Mouse (Mus musculus) heart, postnatal 14 days (tissue): ENCODE measurements around the gene Spata2. TPM values are rescaled to one million over a fixed set of nuclear protein-coding genes. Genes with fewer than 3 reads are reported as not detected.

Experiments
- DNase-seq, 2 experiments: peaks; one replicate each; pipeline ENCODE4 v3.0.0; 2021 to 2022
- intact Hi-C: fragments of 180-260 bp; cut with DNase I; formaldehyde crosslinking; loops from one replicate; pipeline ENCODE4 v1.15.1; 2025
- long read RNA-seq, 2 experiments: library from polyadenylated mRNA; stranded (forward); transcript quantifications; one replicate each; pipeline ENCODE4 v2.0.0; 2021
- total RNA-seq, 2 experiments: library from RNA; stranded (reverse); gene quantifications; 2 replicates each; pipeline ENCODE4 v1.2.3; 2021

Gene Spata2
- 10 to 100 TPM; 18.2 to 20.9 TPM for total RNA-seq
- long read RNA-seq, experiment 1, full-length matches to known transcripts: 1 of 2 reads
- long read RNA-seq, experiment 1, partial matches to known transcripts: 0 of 2 reads
- long read RNA-seq, experiment 1, other reads (novel, unspliced or antisense): 1 of 2 reads
- long read RNA-seq, experiment 2, partial matches to known transcripts: 0 of 2 reads
- long read RNA-seq, experiment 2, other reads (novel, unspliced or antisense): 2 of 2 reads

DNA sequence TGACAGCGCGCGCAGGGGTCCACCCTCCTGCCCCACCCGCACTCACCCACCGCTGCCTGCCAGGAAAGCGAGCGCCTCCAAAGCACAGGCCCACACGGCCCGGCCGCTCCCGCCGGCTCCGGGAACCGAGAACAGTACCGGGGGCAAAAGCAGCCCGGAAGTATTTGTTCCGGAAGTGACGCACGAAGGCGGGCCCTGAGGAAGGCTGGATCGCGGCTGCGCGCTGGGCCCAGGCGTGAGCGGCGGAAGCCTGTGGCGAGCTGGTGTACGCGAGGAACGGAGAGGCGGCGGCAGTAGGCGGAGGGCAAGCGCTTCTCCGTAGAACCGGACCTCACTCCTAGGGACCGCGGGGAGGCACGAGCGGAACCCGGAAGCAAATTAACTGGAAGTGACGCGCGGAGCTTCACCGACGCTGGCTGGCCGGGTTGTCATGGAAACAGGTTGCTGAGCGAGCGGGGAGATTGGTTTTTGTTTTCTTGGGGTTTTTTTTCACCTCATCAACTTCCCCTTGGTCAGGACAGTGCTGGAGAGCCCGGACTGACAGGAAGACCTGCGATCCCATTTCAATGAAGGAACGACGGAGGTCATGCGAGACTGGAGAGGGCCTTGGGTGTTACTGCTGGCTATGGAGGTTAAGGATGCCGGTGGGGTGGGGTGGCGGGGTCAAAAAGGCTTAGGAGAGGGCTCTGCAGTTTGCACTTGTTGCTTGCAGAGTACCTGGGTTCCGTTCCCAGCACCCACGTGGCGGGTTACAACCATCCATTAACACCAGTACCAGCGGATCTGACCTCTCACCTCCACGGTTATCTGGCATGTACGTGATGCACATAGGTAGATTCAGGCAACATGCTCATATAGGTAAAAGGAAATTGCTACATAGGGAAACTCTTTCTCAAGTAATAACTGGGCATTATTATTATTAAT, at the start of gene Spata2:
TSS of gene Spata2 (minus strand) at position 175 of the 924 bp plus-strand sequence.
- intact Hi-C loops: no loop called here
- peak; percentile 94 to 96 for DNase-seq

GRCm38 (mm10) chr2:167542361-167542760, 49.7 kb upstream of the Spata2 start:
- intact Hi-C loops: loop anchor here (2.0 kb wide), 1 partner anchor 22 kb away; no protein-coding TSS in a partner anchor

DNA sequence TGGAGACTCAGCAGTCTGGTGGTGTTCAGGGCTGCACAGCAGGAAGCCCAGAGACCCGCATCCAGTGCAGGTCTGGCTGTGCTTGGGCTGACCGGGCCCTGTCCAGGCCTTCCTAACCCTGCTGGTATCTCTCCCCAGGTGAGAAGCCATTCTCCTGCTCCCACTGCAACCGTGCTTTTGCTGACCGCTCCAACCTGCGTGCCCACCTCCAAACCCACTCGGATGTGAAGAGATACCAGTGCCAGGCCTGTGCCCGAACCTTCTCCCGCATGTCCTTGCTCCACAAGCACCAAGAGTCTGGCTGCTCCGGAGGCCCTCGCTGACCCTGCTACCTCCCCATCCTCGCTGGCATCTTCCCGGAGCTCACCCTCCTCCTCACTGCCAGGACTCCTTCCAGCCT, 49.1 kb upstream of the Spata2 start:
- intact Hi-C loops: loop anchor here (2.0 kb wide), 1 partner anchor 23 kb away; no protein-coding TSS in a partner anchor
- no peak for DNase-seq

More at GRCm38 (mm10) chr2:167542361-167542760, 49.7 kb upstream of the Spata2 start:
- DNase-seq: no peak

DNA sequence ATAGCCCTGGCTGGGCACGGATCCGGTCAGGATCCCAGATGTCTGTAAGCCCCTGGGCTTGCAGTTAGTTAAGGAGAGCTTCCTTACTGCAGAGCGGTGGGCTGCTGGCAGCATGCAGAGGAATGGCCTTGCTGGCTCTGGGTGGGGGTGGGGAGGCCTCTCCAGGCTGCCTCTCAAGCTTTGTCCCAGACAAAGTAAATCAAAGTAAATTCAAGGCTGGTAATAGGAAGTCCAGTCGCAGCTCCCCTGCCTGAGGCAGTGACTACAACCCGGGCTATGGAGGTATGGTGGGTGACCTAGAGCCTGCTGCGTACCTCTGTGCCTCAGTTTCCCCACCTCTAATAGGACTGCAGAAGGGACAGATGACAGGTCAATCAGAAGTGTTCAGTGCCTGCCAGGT, 48.6 kb upstream of the Spata2 start:
- intact Hi-C loops: no loop called here

GRCm38 (mm10) chr2:167540477-167541110, 47.9 kb upstream of the Spata2 start:
- no peak for DNase-seq
- intact Hi-C loops: no loop called here

More for the DNA sequence above, 48.6 kb upstream of the Spata2 start:
- DNase-seq: no peak

GRCm38 (mm10) chr2:167539536-167540476, 47.1 kb upstream of the Spata2 start:
- DNase-seq: no peak
- intact Hi-C loops: no loop called here

GRCm38 (mm10) chr2:167538671-167539306, 46.1 kb upstream of the Spata2 start:
- intact Hi-C loops: no loop called here
- peak; percentile 42 to 49 for DNase-seq

DNA sequence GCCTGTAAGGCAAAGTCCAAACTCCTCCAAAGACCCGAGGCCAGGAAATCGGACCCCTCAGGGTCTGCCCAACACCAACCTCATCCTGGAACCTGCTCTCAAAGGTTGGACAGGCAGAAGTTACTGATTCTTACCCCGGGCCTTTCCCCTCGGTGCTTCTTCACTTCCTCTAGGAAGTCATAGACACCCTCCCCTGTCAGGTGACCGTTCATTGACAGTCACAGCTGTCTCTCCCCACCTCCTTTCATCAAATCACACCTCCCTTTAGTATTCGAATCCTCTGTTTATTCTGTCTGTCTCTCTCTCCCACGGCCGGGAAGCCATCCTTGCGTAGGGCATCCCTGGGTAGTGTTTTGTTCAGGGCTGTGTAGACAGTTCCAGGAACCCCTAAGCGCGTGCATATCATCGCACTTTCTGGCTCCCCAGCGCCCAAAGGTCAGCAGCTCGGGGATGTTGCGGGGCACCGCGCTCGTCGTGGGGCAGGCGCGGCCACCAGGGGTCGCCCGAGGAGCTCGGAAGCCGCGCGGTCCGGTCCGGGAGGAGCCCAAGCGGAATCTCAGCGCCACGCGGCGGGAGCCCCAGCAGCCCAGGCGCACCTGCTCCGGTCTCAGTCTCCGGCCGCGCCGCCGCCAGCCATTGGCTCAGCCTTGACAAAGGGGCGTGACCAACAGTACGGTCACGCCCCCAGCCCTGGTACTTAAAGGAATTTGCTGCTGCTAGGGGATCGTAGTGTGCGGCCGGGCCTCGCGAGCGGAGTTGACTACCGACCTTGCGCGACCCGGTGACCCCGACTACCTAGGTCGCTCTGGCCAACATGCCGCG, 45.0 kb upstream of the Spata2 start, which contains the start of gene Snai1:
TSS of gene Snai1 (plus strand) at position 720 of the 822 bp plus-strand sequence.
- DNase-seq: peak; percentile 95 to 96
- intact Hi-C loops: loop anchor here (1.0 kb wide), 1 partner anchor 68 kb away; no protein-coding TSS in a partner anchor

DNA sequence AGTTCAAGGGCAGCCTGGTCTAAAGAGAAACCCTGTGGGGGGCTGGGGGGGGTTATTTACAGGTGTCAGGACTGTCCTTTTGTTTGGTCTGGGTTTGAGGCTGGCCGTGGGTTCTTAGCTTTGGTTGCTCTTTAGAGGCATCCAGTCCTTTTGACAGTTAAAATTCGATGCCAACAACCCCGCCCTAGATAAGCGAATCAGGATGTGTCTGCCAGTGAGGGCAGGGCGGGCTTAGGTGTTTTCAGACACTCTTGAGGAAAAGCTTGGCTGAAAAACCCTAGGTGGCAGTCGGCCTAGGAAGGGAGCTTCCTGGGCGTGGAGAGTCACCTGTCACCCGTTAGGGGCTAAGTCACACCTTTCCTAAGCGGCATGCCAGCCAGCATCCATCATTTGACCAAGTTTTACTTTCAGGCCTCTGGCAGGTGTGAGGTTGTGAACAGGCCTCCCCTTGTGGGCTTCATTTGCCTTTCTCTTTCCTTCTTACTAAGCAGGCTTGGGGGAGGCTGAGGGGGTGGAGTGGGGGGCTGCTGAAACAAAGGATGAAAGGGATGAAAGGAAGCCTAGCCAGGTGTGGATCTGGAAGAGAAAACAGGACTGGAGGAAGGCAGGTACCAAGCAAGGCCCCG, 43.7 kb upstream of the Spata2 start:
- intact Hi-C loops: no loop called here
- no peak for DNase-seq

DNA sequence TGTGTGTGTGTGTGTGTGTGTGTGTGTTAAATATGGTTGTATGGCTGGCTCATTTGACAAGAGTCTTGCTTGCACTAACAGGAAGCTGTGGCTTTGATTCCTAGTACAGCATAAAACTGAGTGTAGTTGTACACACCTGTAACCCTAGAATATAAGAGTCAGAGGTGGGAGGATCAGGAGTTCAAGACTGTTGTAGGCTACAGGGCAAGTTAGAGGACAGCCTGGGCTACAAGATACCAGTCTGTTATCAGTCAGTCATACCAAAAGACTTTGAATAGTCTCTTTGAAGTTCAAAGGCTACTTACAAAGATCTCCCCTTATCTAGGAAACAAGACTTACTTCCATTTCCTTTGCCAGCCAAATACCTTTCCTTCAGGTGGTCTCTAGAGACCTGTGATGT, 41.2 kb upstream of the Spata2 start:
- intact Hi-C loops: loop anchor here (2.0 to 5.0 kb wide), 2 partner anchors 147 to 363 kb away; no protein-coding TSS in a partner anchor
- no peak for DNase-seq

DNA sequence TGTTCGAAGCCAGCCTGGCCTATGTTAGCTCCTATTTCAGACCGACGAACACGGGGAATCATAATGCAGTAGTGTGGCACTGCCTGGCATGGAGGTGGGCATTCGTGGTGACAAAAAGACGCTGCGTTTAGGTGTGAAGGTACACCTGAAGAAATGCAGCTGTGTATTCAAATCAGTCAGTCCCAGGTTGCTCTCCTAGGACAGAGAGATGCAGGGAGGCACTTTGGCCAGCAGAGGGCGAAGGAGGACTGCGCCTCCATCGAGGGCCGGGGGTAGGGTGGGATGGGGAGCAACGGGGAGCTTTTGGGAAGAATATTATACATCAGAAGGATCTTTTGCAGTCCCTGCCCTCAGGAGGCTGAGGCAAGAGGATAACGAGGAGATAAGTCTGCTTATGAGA, 39.4 kb upstream of the Spata2 start:
- intact Hi-C loops: loop anchor here (1.0 to 5.0 kb wide), 3 partner anchors 73 to 365 kb away; no protein-coding TSS in a partner anchor

GRCm38 (mm10) chr2:167530536-167530935, 37.8 kb upstream of the Spata2 start:
- intact Hi-C loops: loop anchor here (5.0 kb wide), 1 partner anchor 367 kb away; no protein-coding TSS in a partner anchor
- no peak for DNase-seq

More for the DNA sequence above, 39.4 kb upstream of the Spata2 start:
- DNase-seq: peak; percentile 64 to 76

DNA sequence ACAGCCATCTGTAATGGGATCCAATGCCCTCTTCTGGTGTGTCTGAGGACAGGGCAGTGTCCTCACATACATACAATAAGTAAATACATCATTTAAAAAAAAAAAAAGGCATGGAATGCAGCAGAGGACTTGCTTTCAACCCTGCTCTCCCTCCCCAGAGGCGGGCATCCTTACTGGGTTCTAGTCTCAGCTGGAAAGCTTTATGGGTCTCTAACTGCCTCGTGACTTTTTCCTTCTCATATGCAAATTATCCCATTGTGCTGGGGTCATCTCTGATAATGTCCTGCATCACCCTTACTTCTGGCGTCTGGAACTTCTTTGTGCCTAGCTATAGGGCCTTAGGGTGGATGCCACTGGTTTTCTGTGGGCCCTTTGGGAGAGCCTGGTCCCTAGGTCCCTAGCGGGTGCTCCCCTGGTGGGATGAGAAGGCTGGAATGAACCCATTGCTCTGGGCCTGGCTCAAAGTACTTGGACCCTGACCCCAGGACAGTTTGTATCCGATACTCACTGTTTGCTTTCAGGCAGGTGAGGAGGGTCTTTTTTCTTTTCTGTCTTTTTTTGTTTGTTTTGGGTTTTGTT, 37.3 kb upstream of the Spata2 start:
- intact Hi-C loops: loop anchor here (5.0 kb wide), 1 partner anchor 367 kb away; no protein-coding TSS in a partner anchor
- no peak for DNase-seq

DNA sequence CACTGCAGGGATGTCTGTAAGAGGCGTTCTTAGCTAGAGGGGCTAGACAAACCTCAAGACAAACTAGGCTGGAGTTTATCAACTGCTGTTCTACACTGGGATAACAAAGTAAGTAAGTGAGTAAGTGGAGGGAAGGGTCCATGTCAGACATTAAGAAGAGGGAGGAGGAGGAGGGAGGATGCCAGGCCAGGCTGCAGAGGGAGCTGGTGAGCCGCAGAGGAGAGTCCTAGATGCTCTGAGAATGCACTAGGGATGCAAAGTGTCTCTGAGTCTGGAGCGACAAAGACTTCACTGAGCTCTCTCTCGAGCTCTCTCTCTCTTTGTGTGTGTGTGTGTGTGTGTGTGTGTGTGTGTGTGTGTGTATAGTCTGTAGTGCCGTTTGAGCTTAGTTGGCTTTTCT, 35.6 kb upstream of the Spata2 start:
- DNase-seq: peak; percentile 27 to 34
- intact Hi-C loops: no loop called here

DNA sequence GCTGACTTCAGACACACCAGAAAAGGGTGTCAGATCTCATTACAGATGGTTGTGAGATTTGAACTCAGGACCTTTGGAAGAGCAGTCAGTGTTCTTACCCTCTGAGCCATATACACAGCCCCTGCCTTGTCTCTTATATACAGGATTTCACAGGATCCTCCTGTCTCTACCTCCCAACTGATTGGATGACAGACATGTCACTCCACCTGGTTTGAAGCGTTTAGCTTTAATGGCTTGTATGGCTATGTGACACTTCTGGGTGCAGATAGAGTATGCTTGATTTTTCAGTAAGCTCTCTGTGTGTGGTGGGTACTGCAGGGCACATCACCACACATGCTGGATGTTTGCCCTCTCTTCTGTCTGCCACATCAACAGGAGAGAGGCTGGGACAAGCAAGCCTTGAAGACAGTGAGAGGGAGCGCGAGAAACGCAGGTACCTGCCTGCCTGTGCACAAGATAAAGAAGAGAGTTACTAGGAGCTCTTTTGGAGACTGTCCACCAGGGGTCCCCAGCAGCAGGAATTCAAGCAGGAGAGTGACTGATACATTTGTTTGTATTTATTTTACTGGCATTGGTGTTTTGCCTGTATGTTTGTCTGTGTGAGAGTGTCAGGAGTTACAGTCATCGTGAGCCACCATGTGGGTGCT, 27.0 kb upstream of the Spata2 start:
- intact Hi-C loops: no loop called here

DNA sequence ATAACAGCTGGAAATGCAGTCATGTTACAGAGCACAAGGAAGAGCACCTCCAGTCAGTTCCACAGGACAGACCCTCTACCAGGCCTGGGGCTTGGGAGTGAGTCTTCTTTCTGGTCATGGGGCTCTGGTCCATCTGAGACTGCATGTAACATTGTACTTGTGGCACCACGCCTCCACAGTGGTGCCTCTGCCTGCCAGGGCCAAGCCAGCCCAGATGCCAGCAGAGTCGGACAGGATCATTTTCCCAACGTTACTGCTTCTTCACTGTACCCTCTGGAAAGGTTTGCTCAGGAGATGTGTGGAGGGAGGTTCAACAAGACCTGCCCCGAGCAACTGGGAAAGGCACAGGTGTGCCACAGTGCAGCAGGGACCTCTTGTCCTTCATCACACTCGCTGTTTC, 23.0 kb upstream of the Spata2 start:
- DNase-seq: no peak
- intact Hi-C loops: no loop called here

More for the DNA sequence above, 27.0 kb upstream of the Spata2 start:
- no peak for DNase-seq

DNA sequence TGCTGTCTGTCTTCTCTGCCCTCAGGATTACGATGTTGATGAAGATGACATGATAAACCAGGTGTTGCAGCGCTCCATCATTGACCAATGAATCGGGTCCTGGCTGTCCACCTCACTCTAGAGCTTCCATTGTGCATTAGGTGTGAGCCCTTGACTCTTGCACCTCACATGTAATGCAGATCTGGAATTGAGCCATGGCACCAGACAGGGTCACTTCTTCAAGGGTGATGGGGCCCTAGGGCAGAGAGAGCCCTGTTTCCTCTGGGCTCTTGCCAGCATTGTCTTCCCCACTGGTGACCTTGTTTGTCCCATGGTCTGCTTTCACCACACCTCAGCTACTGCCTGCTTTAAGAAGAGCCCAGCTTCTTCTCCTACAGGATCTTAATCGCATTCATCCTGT, 22.0 kb upstream of the Spata2 start:
- no peak for DNase-seq
- intact Hi-C loops: no loop called here
